Mouse (Mus musculus): ENCODE results near the gene Nuak1. TPM values are rescaled to one million over a fixed set of nuclear protein-coding genes. Genes with fewer than 3 reads are reported as not detected.
A peak's percentile ranks its signal among the peaks of the same experiment; 100 is the strongest.
"Not testable (repeated sequence)": the region's sequence is repeated elsewhere in the genome, so short reads cannot be mapped to it uniquely, and the experiment has no call there.

Nuak1 gene
- polyA plus RNA-seq (2012; ENCODE audit: insufficient read depth, low replicate concordance) = 0.43 TPM in 1 of 2 replicates, not detected in the other

DNA sequence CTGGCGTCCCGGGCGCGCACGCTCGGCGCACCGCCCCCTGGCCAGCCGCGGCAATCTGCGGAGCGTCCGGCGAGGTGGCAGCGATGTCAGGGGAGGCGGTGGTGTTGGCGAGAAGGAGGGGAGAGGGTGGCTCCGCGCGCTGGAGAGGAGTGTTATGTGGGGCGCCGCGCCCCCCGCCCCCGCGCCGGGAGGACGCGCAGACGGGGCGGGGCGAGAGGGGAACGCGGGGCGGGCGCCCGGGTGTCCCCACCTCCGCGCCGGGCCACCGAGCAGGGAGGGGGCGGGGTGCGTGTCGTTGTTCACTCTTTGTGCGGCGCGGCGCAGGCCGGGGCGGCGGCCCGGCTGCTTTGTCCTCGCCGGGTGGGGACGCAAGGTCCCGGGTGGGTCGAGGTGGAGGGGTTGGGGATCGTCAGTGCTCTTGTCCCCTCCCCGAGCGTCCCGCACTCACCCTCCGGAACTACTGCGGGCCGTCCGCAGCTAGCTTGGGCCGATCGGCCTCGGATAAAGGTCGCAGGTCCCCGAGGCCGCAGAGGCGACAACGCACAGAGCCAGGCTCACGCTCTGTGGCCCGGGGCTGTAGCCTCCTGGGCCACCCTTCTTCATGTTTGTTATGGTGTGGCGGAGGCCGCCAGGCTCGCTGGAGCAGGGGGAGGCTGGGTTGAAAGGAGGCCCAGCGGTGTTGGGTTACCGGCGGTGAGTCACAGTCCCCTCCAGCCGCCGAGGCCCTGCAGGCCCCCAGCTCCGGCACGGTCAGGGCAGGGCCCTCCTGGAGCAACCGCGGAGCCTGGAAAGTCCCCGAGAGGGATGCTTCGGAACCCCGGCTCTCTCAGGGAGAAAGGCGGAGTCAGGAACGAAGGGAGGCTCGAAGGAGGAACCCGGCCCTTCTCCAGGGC is at the start of gene Nuak1:
Nuak1 (minus strand) TSS at position 57 of the 893 bp plus-strand sequence.
- H3K9me3 ChIP-seq = no peaks in the 10 kb centered on the region
- H3K4me1 ChIP-seq = peaks cover 29% of the 10 kb centered on the region
- no peak for TF ChIP-seq FLI1 (IDR thresholded peaks at IDR 0.05; ENCODE audit: low read length)
- no peak for TF ChIP-seq GATA1 (IDR thresholded peaks at IDR 0.05; ENCODE audit: borderline replicate concordance, low read length)
- peak within 1 kb of the TSS; percentile 92 for H3K4me3 ChIP-seq (replicated peaks)
- peaks cover 85% of the 10 kb centered on the region for H3K27me3 ChIP-seq (replicated peaks)
- no peaks in the 10 kb centered on the region for H3K36me3 ChIP-seq (replicated peaks; ENCODE audit: low read length)

DNA sequence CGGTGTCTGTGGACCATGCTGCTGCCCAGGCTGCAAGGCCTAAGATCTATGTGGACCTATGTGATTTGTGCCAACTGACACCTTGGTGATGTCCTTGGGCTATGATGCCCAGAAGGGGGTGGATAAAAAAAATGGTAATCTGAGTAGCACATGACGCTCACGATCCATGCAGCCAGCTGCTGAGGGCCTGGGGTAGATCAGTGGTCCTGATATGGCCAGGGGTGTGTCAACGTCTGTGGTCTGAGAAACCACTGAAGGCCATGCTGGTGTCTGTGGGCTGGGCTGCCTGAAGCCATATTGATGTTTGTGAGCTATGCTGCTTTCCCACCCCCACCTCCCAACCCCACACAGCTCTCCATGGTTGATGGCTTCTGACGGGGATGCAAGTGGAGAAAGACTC is 49.7 kb upstream of the Nuak1 start:
- Histone ChIP-seq H3K4me1 (peaks cover 6% of the 10 kb centered on the region; the same call in 1 of the 2 replicates), H3K9me3 (peaks cover 7% of the 10 kb centered on the region), H3K4me3 (replicated peaks) (no peak overlapping the region), H3K36me3 (replicated peaks; ENCODE audit: low read length) (no peaks in the 10 kb centered on the region), H3K27me3 (replicated peaks) (peaks cover 15% of the 10 kb centered on the region)
- TF ChIP-seq FLI1 (IDR thresholded peaks at IDR 0.05; ENCODE audit: low read length) = no peak
- no peak for TF ChIP-seq GATA1 (IDR thresholded peaks at IDR 0.05; ENCODE audit: borderline replicate concordance, low read length)

DNA sequence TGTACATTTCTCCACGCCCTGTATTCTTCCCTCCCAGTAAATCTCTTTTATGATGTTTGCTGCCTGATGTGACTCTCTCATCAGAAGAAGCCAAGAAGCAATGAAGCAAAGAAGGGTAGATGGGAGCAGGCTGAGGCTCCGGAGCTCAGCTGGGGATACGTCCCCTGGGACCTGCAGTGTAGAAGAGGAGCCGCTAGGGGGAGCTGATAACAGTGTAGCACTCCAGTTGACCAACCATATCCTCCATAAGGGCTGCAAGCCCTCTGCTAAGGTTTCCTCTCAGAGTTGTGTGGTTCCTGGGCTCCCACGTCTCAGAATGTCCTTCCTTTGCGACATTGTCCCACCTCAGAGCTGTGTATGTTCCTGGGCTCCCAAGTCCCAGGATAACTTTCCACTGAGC is 47.9 kb upstream of the Nuak1 start:
- peaks cover 10% of the 10 kb centered on the region for H3K9me3 ChIP-seq
- peaks cover 6% of the 10 kb centered on the region; the same call in 1 of the 2 replicates for H3K4me1 ChIP-seq
- peaks cover 15% of the 10 kb centered on the region for H3K27me3 ChIP-seq (replicated peaks)
- TF ChIP-seq FLI1 (IDR thresholded peaks at IDR 0.05; ENCODE audit: low read length) (no peak), GATA1 (IDR thresholded peaks at IDR 0.05; ENCODE audit: borderline replicate concordance, low read length) (no peak)
- H3K4me3 ChIP-seq (replicated peaks) = no peak overlapping the region
- H3K36me3 ChIP-seq (replicated peaks; ENCODE audit: low read length) = no peaks in the 10 kb centered on the region

DNA sequence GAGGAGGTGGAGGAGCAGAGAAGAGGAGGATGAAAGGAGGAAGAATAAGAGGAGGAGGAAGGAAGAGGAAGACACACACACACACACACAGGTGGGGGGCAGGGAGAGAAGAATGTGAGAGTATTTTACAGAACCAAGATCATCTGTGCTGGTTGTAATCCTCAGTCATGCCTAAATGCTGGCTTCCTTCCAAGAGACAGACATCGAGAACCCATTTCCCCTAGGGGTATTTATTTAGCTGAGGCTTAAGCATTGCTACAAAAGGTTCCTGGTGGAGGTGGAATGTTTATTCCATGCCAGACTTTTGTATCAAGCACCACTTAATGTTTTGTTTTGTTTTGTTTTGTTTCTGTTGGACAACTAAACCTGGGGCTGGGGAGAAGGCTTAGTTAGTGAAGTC is 44.3 kb upstream of the Nuak1 start:
- H3K4me1 ChIP-seq = no peaks in the 10 kb centered on the region
- H3K27me3 ChIP-seq (replicated peaks) = peaks cover 11% of the 10 kb centered on the region

GRCm38 (mm10) chr10:84483553-84483952 is 43.2 kb upstream of the Nuak1 start:
- no peak for TF ChIP-seq FLI1 (IDR thresholded peaks at IDR 0.05; ENCODE audit: low read length)
- no peak for TF ChIP-seq GATA1 (IDR thresholded peaks at IDR 0.05; ENCODE audit: borderline replicate concordance, low read length)

More for the DNA sequence above, 44.3 kb upstream of the Nuak1 start:
- Histone ChIP-seq H3K36me3 (replicated peaks; ENCODE audit: low read length) (no peaks in the 10 kb centered on the region), H3K9me3 (peaks cover 10% of the 10 kb centered on the region), H3K4me3 (replicated peaks) (no peak overlapping the region)
- TF ChIP-seq GATA1 (IDR thresholded peaks at IDR 0.05; ENCODE audit: borderline replicate concordance, low read length) (no peak), FLI1 (IDR thresholded peaks at IDR 0.05; ENCODE audit: low read length) (no peak)

GRCm38 (mm10) chr10:84483069-84483468 is 42.7 kb upstream of the Nuak1 start:
- Histone ChIP-seq H3K27me3 (replicated peaks) (peaks cover 17% of the 10 kb centered on the region), H3K4me1 (no peaks in the 10 kb centered on the region), H3K36me3 (replicated peaks; ENCODE audit: low read length) (no peaks in the 10 kb centered on the region), H3K9me3 (peaks cover 10% of the 10 kb centered on the region), H3K4me3 (replicated peaks) (no peak overlapping the region)
- no peak for TF ChIP-seq GATA1 (IDR thresholded peaks at IDR 0.05; ENCODE audit: borderline replicate concordance, low read length)
- TF ChIP-seq FLI1 (IDR thresholded peaks at IDR 0.05; ENCODE audit: low read length) = no peak

More at GRCm38 (mm10) chr10:84483553-84483952, 43.2 kb upstream of the Nuak1 start:
- H3K36me3 ChIP-seq (replicated peaks; ENCODE audit: low read length) = no peaks in the 10 kb centered on the region
- H3K27me3 ChIP-seq (replicated peaks) = peaks cover 13% of the 10 kb centered on the region
- no peaks in the 10 kb centered on the region for H3K4me1 ChIP-seq
- peaks cover 10% of the 10 kb centered on the region for H3K9me3 ChIP-seq
- H3K4me3 ChIP-seq (replicated peaks) = no peak overlapping the region

GRCm38 (mm10) chr10:84482418-84482817 is 42.0 kb upstream of the Nuak1 start:
- H3K4me3 ChIP-seq (replicated peaks); H3K36me3 ChIP-seq (replicated peaks; ENCODE audit: low read length); H3K4me1 ChIP-seq: not testable (repeated sequence)
- peaks cover 10% of the 10 kb centered on the region for H3K9me3 ChIP-seq
- H3K27me3 ChIP-seq (replicated peaks) = peaks cover 21% of the 10 kb centered on the region

- TF ChIP-seq FLI1 (IDR thresholded peaks at IDR 0.05; ENCODE audit: low read length) (no peak), GATA1 (IDR thresholded peaks at IDR 0.05; ENCODE audit: borderline replicate concordance, low read length) (no peak)
- no peaks in the 10 kb centered on the region for H3K4me1 ChIP-seq
- H3K4me3 ChIP-seq (replicated peaks) = no peak overlapping the region
- H3K36me3 ChIP-seq (replicated peaks; ENCODE audit: low read length) = no peaks in the 10 kb centered on the region
- peaks cover 25% of the 10 kb centered on the region for H3K27me3 ChIP-seq (replicated peaks)
- H3K9me3 ChIP-seq = peaks cover 10% of the 10 kb centered on the region
Measured at GRCm38 (mm10) chr10:84481327-84481671, 40.9 kb upstream of the Nuak1 start.

DNA sequence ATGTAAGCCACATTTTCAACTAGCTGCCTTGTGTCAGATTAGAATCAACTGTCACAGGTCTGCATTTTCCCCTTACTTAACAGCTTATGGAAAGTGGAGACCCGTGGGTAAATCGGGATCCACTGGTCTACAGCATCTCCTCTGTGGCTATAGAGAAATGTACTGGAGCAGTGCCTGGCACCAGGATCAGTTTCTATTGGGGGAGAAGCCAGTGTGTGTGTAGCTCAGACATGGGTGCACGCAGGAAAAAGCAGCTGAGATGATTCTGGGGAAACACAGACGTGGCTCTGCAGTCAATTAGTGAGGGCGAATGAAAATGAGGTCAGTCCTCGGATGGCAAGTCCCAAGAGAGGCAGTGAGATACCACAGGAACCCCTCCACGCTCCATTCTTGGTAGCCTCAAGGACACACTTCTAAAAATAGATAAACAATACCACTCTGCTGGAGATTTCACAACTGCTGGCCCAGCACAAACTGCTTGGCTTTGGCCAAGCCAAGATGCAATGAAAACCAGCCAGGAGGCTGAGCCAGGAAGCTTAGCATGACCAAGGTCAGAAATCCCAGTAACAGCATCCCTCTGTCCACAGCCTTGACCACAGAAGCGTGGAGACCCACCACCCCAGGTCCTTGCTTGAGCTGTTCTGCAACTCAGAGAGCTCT is 40.4 kb upstream of the Nuak1 start:
- no peak overlapping the region for H3K4me3 ChIP-seq (replicated peaks)
- H3K9me3 ChIP-seq = peaks cover 8% of the 10 kb centered on the region
- TF ChIP-seq FLI1 (IDR thresholded peaks at IDR 0.05; ENCODE audit: low read length) = no peak
- H3K4me1 ChIP-seq = no peaks in the 10 kb centered on the region
- no peaks in the 10 kb centered on the region for H3K36me3 ChIP-seq (replicated peaks; ENCODE audit: low read length)
- peaks cover 25% of the 10 kb centered on the region for H3K27me3 ChIP-seq (replicated peaks)

DNA sequence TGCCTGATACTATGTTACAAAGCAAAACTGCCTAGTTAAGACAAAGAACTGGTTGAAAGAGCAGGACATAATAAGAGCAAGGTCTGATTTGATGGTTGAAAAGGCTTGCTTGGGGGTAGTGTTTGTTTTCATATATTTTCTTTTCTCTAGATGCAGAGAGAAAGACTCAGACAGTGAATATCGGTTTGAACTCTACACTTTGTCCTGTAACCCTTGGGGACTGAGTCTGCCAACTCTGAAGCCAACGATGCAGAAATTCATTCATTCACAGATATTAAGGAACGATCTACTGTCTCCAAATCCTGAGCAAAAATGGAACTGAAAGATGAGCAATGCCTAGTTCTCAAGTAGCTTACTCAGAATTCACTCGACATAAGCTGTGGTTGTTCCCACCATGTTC is 39.7 kb upstream of the Nuak1 start:
- H3K4me3 ChIP-seq (replicated peaks) = no peak overlapping the region
- no peaks in the 10 kb centered on the region for H3K4me1 ChIP-seq
- no peak for TF ChIP-seq FLI1 (IDR thresholded peaks at IDR 0.05; ENCODE audit: low read length)
- no peak for TF ChIP-seq GATA1 (IDR thresholded peaks at IDR 0.05; ENCODE audit: borderline replicate concordance, low read length)
- peaks cover 3% of the 10 kb centered on the region; the same call in 1 of the 2 replicates for H3K9me3 ChIP-seq
- peaks cover 23% of the 10 kb centered on the region for H3K27me3 ChIP-seq (replicated peaks)
- no peaks in the 10 kb centered on the region for H3K36me3 ChIP-seq (replicated peaks; ENCODE audit: low read length)

Data from megakaryocyte, embryonic 14.5 days (primary cell).